Mouse (Mus musculus): ENCODE measurements around the gene Tbx5. TPM values are rescaled to one million over a fixed set of nuclear protein-coding genes. Genes with fewer than 3 reads are reported as not detected.

Tbx5 gene
- total and polyA plus RNA-seq, 3 experiments = not detected

DNA sequence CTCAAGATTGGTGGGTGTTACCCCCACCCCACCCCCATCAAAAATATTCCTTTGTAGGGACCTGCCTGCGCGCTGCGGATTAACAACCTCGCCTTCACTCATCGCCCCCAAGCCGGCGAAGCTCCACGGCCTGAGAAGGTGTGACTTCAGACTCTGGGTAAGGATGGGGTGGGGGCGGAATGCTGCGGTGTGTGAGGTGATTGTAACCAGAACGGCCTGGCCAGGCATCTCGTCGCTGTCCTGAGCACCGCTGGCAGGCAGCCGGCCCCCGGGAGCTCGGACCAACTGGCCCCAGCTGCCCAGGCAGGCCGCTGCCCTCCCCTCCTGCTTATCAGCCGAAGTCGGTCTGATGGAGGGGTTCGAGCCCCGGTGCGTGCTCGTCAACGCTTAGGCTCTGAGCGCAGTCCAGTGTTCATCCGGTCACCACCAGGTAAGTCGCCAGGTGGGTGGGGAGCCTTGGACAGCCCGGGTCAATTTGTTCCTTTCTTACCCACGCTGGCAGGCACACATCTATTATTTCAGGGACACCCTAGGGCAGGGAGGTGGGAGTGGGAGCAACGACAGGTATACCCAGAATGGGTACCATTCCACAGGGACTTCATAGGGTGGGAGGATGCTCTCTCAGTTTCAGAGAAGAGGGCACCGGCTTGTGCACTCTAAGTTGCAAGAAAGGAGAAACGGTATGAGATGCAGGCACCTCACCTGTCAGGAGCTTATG is 35.9 kb upstream of the Tbx5 start:
- no peaks in the 10 kb centered on the region for H3K9me3 ChIP-seq (replicated peaks; ENCODE audit: insufficient read depth, low read length)
- H3K79me2 ChIP-seq (ENCODE audit: control insufficient read depth, insufficient read depth, low read length, poor library complexity) = no peaks in the 10 kb centered on the region
- no peak for DNase-seq (ENCODE audit: low read depth, low spot score)
- no peaks in the 10 kb centered on the region for H3K4me1 ChIP-seq (ENCODE audit: control insufficient read depth in 1 of 2, insufficient read depth in 2 of 2, low read length in 2 of 2)
- TF ChIP-seq MAX (IDR thresholded peaks at IDR 0.05; ENCODE audit: low read length) = no peak
- no peak for TF ChIP-seq EP300 (IDR thresholded peaks at IDR 0.05; ENCODE audit: low read depth in 1 of 2, low read length in 2 of 2)
- TF ChIP-seq CTCF (IDR thresholded peaks at IDR 0.05 in 2 of 3, conservative IDR thresholded peaks at IDR 0.05 in 1 of 3; ENCODE audit: control insufficient read depth in 1 of 3, insufficient read depth in 1 of 3, low read depth in 2 of 3, low read length in 3 of 3, poor library complexity in 1 of 3, severe bottlenecking in 1 of 3) = no peak
- no peak for TF ChIP-seq MYB (IDR thresholded peaks at IDR 0.05; ENCODE audit: low read depth, low read length)
- no peak for TF ChIP-seq POLR2AphosphoS2 (IDR thresholded peaks at IDR 0.05; ENCODE audit: low read length)
- no peak for TF ChIP-seq RCOR1 (IDR thresholded peaks at IDR 0.05; ENCODE audit: low read depth, low read length)
- no peak for TF ChIP-seq POLR2AphosphoS5 (IDR thresholded peaks at IDR 0.05; ENCODE audit: borderline replicate concordance, low read depth, low read length)
- no peak for TF ChIP-seq SIN3A (IDR thresholded peaks at IDR 0.05; ENCODE audit: low read length)
- TF ChIP-seq POLR2A (IDR thresholded peaks at IDR 0.05; ENCODE audit: control insufficient read depth in 1 of 2, insufficient read depth in 1 of 2, low read depth in 1 of 2, low read length in 2 of 2, poor library complexity in 1 of 2) = no peak
- H3K9ac ChIP-seq (ENCODE audit: control insufficient read depth, low read depth, low read length, poor library complexity, severe bottlenecking) = no peak overlapping the region
- no peaks in the 10 kb centered on the region for H3K36me3 ChIP-seq (ENCODE audit: control insufficient read depth in 1 of 2, insufficient read depth in 2 of 2, low read length in 2 of 2)
- no peaks in the 10 kb centered on the region for H3K27me3 ChIP-seq (ENCODE audit: control insufficient read depth in 1 of 2, insufficient read depth in 2 of 2, low read length in 2 of 2)
- no peak overlapping the region for H3K27ac ChIP-seq (ENCODE audit: control insufficient read depth, low read depth, low read length)
- H3K4me3 ChIP-seq (ENCODE audit: control insufficient read depth in 1 of 2, insufficient read depth in 1 of 2, low read depth in 2 of 2, low read length in 2 of 2) = no peak overlapping the region

DNA sequence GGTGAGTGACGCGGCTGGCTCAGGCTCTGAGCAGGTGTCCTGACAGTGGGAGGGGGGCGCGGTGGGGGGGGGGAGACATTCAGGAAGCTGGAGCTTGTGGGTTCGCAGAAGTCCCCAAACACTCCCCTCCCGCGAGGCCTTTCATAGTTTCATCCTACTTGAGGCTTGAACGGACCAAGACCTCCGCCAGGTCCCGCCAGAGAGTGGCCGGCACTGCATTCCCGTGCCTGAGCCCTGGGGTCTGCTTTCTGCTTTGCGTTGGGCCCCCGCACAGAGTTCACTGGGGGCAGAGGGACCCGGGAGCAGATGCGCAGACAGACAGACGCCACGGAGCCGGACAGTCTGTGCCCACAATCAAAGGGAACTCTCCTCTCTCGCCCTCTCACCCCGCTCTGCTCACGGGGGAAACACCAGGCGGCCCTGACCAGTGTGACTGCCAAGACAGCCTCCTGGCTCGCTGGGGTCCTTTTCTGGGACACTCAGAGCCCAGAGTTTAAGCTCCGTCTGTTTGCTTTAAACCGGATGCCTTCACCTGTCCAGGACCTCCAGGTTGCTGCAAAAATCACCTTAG is 34.8 kb upstream of the Tbx5 start:
- no peak overlapping the region for H3K27ac ChIP-seq (ENCODE audit: control insufficient read depth, low read depth, low read length)
- H3K4me1 ChIP-seq (ENCODE audit: control insufficient read depth in 1 of 2, insufficient read depth in 2 of 2, low read length in 2 of 2) = no peaks in the 10 kb centered on the region
- no peak overlapping the region for H3K4me3 ChIP-seq (ENCODE audit: control insufficient read depth in 1 of 2, insufficient read depth in 1 of 2, low read depth in 2 of 2, low read length in 2 of 2)
- H3K79me2 ChIP-seq (ENCODE audit: control insufficient read depth, insufficient read depth, low read length, poor library complexity) = no peaks in the 10 kb centered on the region
- H3K36me3 ChIP-seq (ENCODE audit: control insufficient read depth in 1 of 2, insufficient read depth in 2 of 2, low read length in 2 of 2) = no peaks in the 10 kb centered on the region
- H3K27me3 ChIP-seq (ENCODE audit: control insufficient read depth in 1 of 2, insufficient read depth in 2 of 2, low read length in 2 of 2) = no peaks in the 10 kb centered on the region
- no peak for DNase-seq (ENCODE audit: low read depth, low spot score)
- TF ChIP-seq RCOR1 (IDR thresholded peaks at IDR 0.05; ENCODE audit: low read depth, low read length) = no peak
- no peak for TF ChIP-seq MYC (IDR thresholded peaks at IDR 0.05; ENCODE audit: low read depth, low read length)
- TF ChIP-seq ZNF384 (IDR thresholded peaks at IDR 0.05; ENCODE audit: low read depth, low read length) = no peak
- no peak for TF ChIP-seq E2F4 (IDR thresholded peaks at IDR 0.05; ENCODE audit: borderline replicate concordance, low read depth, low read length)
- no peak for TF ChIP-seq KAT2A (conservative IDR thresholded peaks at IDR 0.05; ENCODE audit: low read depth, low read length)
- no peak for TF ChIP-seq MYB (IDR thresholded peaks at IDR 0.05; ENCODE audit: low read depth, low read length)
- TF ChIP-seq HCFC1 (IDR thresholded peaks at IDR 0.05; ENCODE audit: low read depth, low read length) = no peak
- H3K9me3 ChIP-seq (replicated peaks; ENCODE audit: insufficient read depth, low read length) = no peaks in the 10 kb centered on the region
- H3K9ac ChIP-seq (ENCODE audit: control insufficient read depth, low read depth, low read length, poor library complexity, severe bottlenecking) = no peak overlapping the region

DNA sequence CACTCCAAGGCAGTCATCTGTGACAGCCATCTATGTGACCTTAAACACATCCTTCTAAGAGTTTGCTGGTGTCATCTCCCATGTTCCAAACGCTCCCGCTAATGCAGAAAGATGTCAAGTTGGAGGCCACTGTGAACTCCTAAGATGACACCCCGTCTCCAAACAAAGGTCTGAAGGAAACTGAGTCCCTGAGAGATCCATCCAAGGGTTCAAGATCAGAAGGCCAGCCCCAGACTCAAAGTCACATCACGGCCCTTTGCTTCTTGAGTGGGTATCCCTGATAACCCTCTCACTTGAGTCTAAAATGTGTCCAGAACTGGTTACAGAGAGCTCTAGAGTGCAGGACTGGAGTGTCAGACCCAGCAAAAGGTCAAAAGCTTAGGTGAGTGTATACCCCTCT is 34.2 kb upstream of the Tbx5 start:
- H3K4me3 ChIP-seq (ENCODE audit: control insufficient read depth in 1 of 2, insufficient read depth in 1 of 2, low read depth in 2 of 2, low read length in 2 of 2) = no peak overlapping the region
- no peaks in the 10 kb centered on the region for H3K36me3 ChIP-seq (ENCODE audit: control insufficient read depth in 1 of 2, insufficient read depth in 2 of 2, low read length in 2 of 2)
- H3K27me3 ChIP-seq (ENCODE audit: control insufficient read depth in 1 of 2, insufficient read depth in 2 of 2, low read length in 2 of 2) = no peaks in the 10 kb centered on the region
- no peak for DNase-seq (ENCODE audit: low read depth, low spot score)
- no peaks in the 10 kb centered on the region for H3K4me1 ChIP-seq (ENCODE audit: control insufficient read depth in 1 of 2, insufficient read depth in 2 of 2, low read length in 2 of 2)
- TF ChIP-seq USF2 (IDR thresholded peaks at IDR 0.05; ENCODE audit: borderline replicate concordance in 1 of 2, insufficient read depth in 1 of 2, low read depth in 1 of 2, low read length in 2 of 2) (no peak), ELF1 (IDR thresholded peaks at IDR 0.05; ENCODE audit: low read depth, low read length) (no peak)
- no peak overlapping the region for H3K9ac ChIP-seq (ENCODE audit: control insufficient read depth, low read depth, low read length, poor library complexity, severe bottlenecking)
- H3K9me3 ChIP-seq (replicated peaks; ENCODE audit: insufficient read depth, low read length) = no peaks in the 10 kb centered on the region
- H3K27ac ChIP-seq (ENCODE audit: control insufficient read depth, low read depth, low read length) = no peak overlapping the region
- no peaks in the 10 kb centered on the region for H3K79me2 ChIP-seq (ENCODE audit: control insufficient read depth, insufficient read depth, low read length, poor library complexity)
